Mouse (Mus musculus) limb, embryonic 14.5 days (tissue): ENCODE results near the gene Ell. TPM values are rescaled to one million over a fixed set of nuclear protein-coding genes. Genes with fewer than 3 reads are reported as not detected.

Experiments used
- ATAC-seq: fragments of 200-750 bp; cut with Nextera tagmentation; 2 replicates; pipeline ENCODE4 v1.8.0; 2017; ENCODE audit warnings: low read depth, moderate number of reproducible peaks, moderate TSS enrichment; ENCODE audit not compliant: low FRiP score
- DNase-seq: peaks from one replicate; pipeline ENCODE4 v3.0.0-alpha.2; 2015; ENCODE audit warnings: low spot score
- H3K27ac ChIP-seq: fragments of 300-500 bp; sonication (generic); replicated peaks from 2 replicates; pipeline ENCODE4 v1.5.1; 2014; ENCODE audit warnings: low read depth, mild to moderate bottlenecking, low read length, moderate library complexity, mixed read lengths
- H3K27me3 ChIP-seq: fragments of 300-500 bp; sonication (generic); 2 replicates; pipeline ENCODE4 v1.6.1; 2014; ENCODE audit warnings: low read length, mixed read lengths; ENCODE audit not compliant: control insufficient read depth, insufficient read depth
- H3K36me3 ChIP-seq: fragments of 300-500 bp; sonication (generic); 2 replicates; pipeline ENCODE4 v1.6.1; 2014; ENCODE audit warnings: mild to moderate bottlenecking, low read length, moderate library complexity, mixed read lengths; ENCODE audit not compliant: control insufficient read depth, insufficient read depth
- H3K4me1 ChIP-seq: fragments of 300-500 bp; sonication (generic); 2 replicates; pipeline ENCODE4 v1.6.1; 2014; ENCODE audit warnings: antibody characterized with exemption, low read length, mixed read lengths; ENCODE audit not compliant: control insufficient read depth, insufficient read depth
- H3K4me2 ChIP-seq: fragments of 300-500 bp; sonication (generic); replicated peaks from 2 replicates; pipeline ENCODE4 v1.6.1; 2014; ENCODE audit warnings: low read depth, mild to moderate bottlenecking, low read length, moderate library complexity; ENCODE audit not compliant: severe bottlenecking
- H3K4me3 ChIP-seq: fragments of 300-500 bp; sonication (generic); replicated peaks from 2 replicates; pipeline ENCODE4 v1.5.1; 2014; ENCODE audit warnings: low read length
- H3K9ac ChIP-seq: fragments of 300-500 bp; sonication (generic); 2 replicates; pipeline ENCODE4 v1.6.1; 2014; ENCODE audit warnings: mild to moderate bottlenecking, low read depth, low read length, moderate library complexity; ENCODE audit not compliant: severe bottlenecking
- H3K9me3 ChIP-seq: fragments of 300-500 bp; sonication (generic); 2 replicates; pipeline ENCODE4 v1.6.1; 2016; ENCODE audit warnings: low read length; ENCODE audit not compliant: control insufficient read depth
- POLR2A ChIP-seq: fragments of 200-500 bp; IDR thresholded peaks from 2 replicates; pipeline ENCODE4 v1.8.0; 2012; ENCODE audit warnings: inconsistent platforms, mild to moderate bottlenecking, moderate library complexity, borderline replicate concordance; ENCODE audit not compliant: insufficient read depth, insufficient read length; ENCODE audit errors: extremely low read depth
- WGBS: fragments of 180-500 bp; shearing (Covaris S2); extraction: QIAGEN DNeasy Blood & Tissue Kit; methylation state at CpG from one replicate; pipeline ENCODE4 v1.1.7; 2014; 5-methylcytosine and 5-hydroxymethylcytosine counted together
- polyA plus RNA-seq, 2 experiments: library from polyadenylated mRNA; depleted of rRNA in 1 of 2; stranded (reverse) in 1 of 2; unstranded in 1 of 2; fragments of >200 nt; fragmentation: Nextera tagmentation in 1 of 2; extraction: Ambion mirVana in 1 of 2; gene quantifications; 2 replicates each; pipeline versions ENCODE4 v1.2.1 to v1.2.3; 2012 to 2014

The Ell gene
- polyA plus RNA-seq, 2 experiments, result 20.2 to 30.3 TPM

- Histone ChIP-seq H3K9ac (no peak overlapping the region), H3K36me3 (peaks cover 3% of the 10 kb centered on the region; the same call in 1 of the 2 replicates), H3K4me3 (no peak overlapping the region), H3K27me3 (no peaks in the 10 kb centered on the region), H3K27ac (no peak overlapping the region), H3K9me3 (no peaks in the 10 kb centered on the region), H3K4me2 (no peak overlapping the region), H3K4me1 (peaks cover 6% of the 10 kb centered on the region; the same call in 1 of the 2 replicates)
- ATAC-seq (no peak), DNase-seq (no peak)
- TF ChIP-seq POLR2A, result no peak
- 78% methylated on average over 4 of the region's 4 CpGs for WGBS
Observed at GRCm38 (mm10) chr8:70561357-70561756, 22.1 kb downstream of the Ell start.

GRCm38 (mm10) chr8:70561809-70562535 lies 22.7 kb downstream of the Ell start:
- 76% methylated on average over 7 of the region's 7 CpGs for WGBS
- no peak overlapping the region for H3K4me2 ChIP-seq
- H3K4me1 ChIP-seq, result peaks cover 6% of the 10 kb centered on the region; the same call in 1 of the 2 replicates
- no peaks in the 10 kb centered on the region for H3K9me3 ChIP-seq
- peaks cover 3% of the 10 kb centered on the region; the same call in 1 of the 2 replicates for H3K36me3 ChIP-seq
- ATAC-seq, result no peak
- no peak overlapping the region for H3K27ac ChIP-seq
- no peak overlapping the region for H3K4me3 ChIP-seq
- no peaks in the 10 kb centered on the region for H3K27me3 ChIP-seq
- no peak overlapping the region for H3K9ac ChIP-seq
- TF ChIP-seq POLR2A, result no peak
- no peak for DNase-seq

GRCm38 (mm10) chr8:70562802-70563201 lies 23.5 kb downstream of the Ell start:
- no peak for ATAC-seq
- no peak for TF ChIP-seq POLR2A
- Histone ChIP-seq H3K4me1 (peaks cover 6% of the 10 kb centered on the region; the same call in 1 of the 2 replicates), H3K4me3 (no peak overlapping the region), H3K36me3 (peaks cover 3% of the 10 kb centered on the region; the same call in 1 of the 2 replicates), H3K9me3 (no peaks in the 10 kb centered on the region), H3K9ac (no peak overlapping the region), H3K27ac (no peak overlapping the region), H3K4me2 (no peak overlapping the region), H3K27me3 (no peaks in the 10 kb centered on the region)
- no peak for DNase-seq
- WGBS, result 90% methylated on average over 3 of the region's 3 CpGs

- H3K9ac ChIP-seq, result no peak overlapping the region
- DNase-seq, result no peak
- no peaks in the 10 kb centered on the region for H3K27me3 ChIP-seq
- H3K4me2 ChIP-seq, result no peak overlapping the region
- no peak overlapping the region for H3K4me3 ChIP-seq
- H3K9me3 ChIP-seq, result no peaks in the 10 kb centered on the region
- H3K4me1 ChIP-seq, result peaks cover 6% of the 10 kb centered on the region; the same call in 1 of the 2 replicates
- 85% methylated on average over 6 of the region's 6 CpGs for WGBS
- ATAC-seq, result no peak
- no peak for TF ChIP-seq POLR2A
- peaks cover 3% of the 10 kb centered on the region for H3K36me3 ChIP-seq
- no peak overlapping the region for H3K27ac ChIP-seq
Observed at GRCm38 (mm10) chr8:70563763-70564387, 24.6 kb downstream of the Ell start.

- no peak for TF ChIP-seq POLR2A
- Histone ChIP-seq H3K4me2 (no peak overlapping the region), H3K27ac (0 out of 2 replicates have a peak overlapping the region, but pooled peaks have one; percentile 2), H3K4me1 (peaks cover 6% of the 10 kb centered on the region; the same call in 1 of the 2 replicates), H3K9ac (no peak overlapping the region), H3K4me3 (no peak overlapping the region), H3K9me3 (no peaks in the 10 kb centered on the region), H3K27me3 (no peaks in the 10 kb centered on the region), H3K36me3 (no peaks in the 10 kb centered on the region; the same call in none of the 2 replicates)
- WGBS, result 88% methylated on average over 3 of the region's 3 CpGs
- no peak for DNase-seq
- no peak for ATAC-seq
Observed at GRCm38 (mm10) chr8:70564696-70565235, 25.5 kb downstream of the Ell start.
